ENCODE assay signal across 9 mouse cellular contexts in the genomic region with DNA sequence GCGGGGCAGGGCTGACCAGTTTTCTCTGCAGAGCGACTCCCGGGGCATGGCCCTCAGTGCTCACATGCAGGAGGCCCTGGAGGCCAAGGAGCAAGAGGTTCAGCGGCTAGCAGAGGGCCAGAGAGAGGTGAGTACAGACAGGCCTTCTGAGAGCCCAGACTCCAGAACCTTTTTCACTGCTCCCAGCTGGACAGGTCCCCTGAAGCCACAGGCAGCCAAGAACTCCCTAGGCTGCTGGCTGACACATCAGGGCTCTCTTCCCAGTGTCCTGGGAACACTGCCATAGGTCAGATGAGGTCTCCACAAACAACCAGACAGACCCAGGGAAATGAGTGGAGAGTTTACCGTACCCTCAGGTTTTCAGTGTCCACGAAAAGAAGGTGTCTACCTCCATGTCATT. TPM values are rescaled to one million over a fixed set of nuclear protein-coding genes. Genes with fewer than 3 reads are reported as not detected.
DNase-seq lines count a peak whose midpoint lies in the region; ATAC-seq lines count a peak whose summit lies in the region.
"Had no signal": no experiment of that assay in that cellular context is flagged by ENCODE, and none has a peak within 500 bp of the region (broad histone marks: within the 10 kb centered on the region; RNA-seq: fewer than 3 reads in every experiment).

No protein-coding gene starts in this region.

- H3K4me1 ChIP-seq in hindbrain, embryonic 14.5 days (replicated peaks; ENCODE audit: control insufficient read depth, insufficient read depth, low read length), result no peaks in the 10 kb centered on the region
- H3K4me1 ChIP-seq: midbrain, embryonic 12.5 days had no signal

- no peaks in the 10 kb centered on the region for H3K27me3 ChIP-seq in hindbrain, embryonic 14.5 days (ENCODE audit: control insufficient read depth, insufficient read depth, low read length)
- H3K27me3 ChIP-seq: midbrain, embryonic 12.5 days had no signal

- H3K27ac ChIP-seq in hindbrain, embryonic 14.5 days, result no peak overlapping the region
- H3K27ac ChIP-seq: midbrain, embryonic 12.5 days had no signal

- 66% methylated on average over 6 of the region's 6 CpGs for WGBS in hindbrain, embryonic 14.5 days

- no peak overlapping the region for H3K9ac ChIP-seq in hindbrain, embryonic 14.5 days
- H3K9ac ChIP-seq: midbrain, embryonic 12.5 days had no signal

- no peak overlapping the region for H3K4me3 ChIP-seq in hindbrain, embryonic 14.5 days (replicated peaks; ENCODE audit: low read length)
- H3K4me3 ChIP-seq: midbrain, embryonic 12.5 days had no signal

- H3K4me2 ChIP-seq in hindbrain, embryonic 14.5 days (replicated peaks), result no peak overlapping the region
- H3K4me2 ChIP-seq: midbrain, embryonic 12.5 days had no signal

- no peak for ATAC-seq in hindbrain, embryonic 14.5 days (ENCODE audit: low FRiP score)

- H3K36me3 ChIP-seq in hindbrain, embryonic 14.5 days (replicated peaks; ENCODE audit: control insufficient read depth, insufficient read depth), result no peaks in the 10 kb centered on the region
- H3K36me3 ChIP-seq: midbrain, embryonic 12.5 days had no signal

- peak; percentile 35 for DNase-seq in cerebellum, adult 11 months
- DNase-seq in cerebellum, postnatal 4 days (ENCODE audit: low spot score in 2 of 2), result no peak
- peak; percentile 75 for DNase-seq in urinary bladder, postnatal 14 days (ENCODE audit: low spot score)
- DNase-seq in urinary bladder, postnatal 10 days (ENCODE audit: low spot score), result no peak
- peak; percentile 78 for DNase-seq in kidney, postnatal 10 days
- peak; percentile 92 for DNase-seq in skeletal muscle tissue, adult 2 months (ENCODE audit: low read depth, low spot score)
- DNase-seq in hindbrain, embryonic 14.5 days (ENCODE audit: low spot score), result no peak
- DNase-seq in embryo, embryonic 10.5 days (ENCODE audit: low spot score), result no peak

- H3K9me3 ChIP-seq in hindbrain, embryonic 14.5 days (ENCODE audit: control insufficient read depth, low read length), result no peaks in the 10 kb centered on the region
- H3K9me3 ChIP-seq: midbrain, embryonic 12.5 days had no signal

RNA-seq across cellular contexts. Expression of a gene that starts 22.3 kb away (rescaled TPM):
- not detected in 2 replicates for polyA plus RNA-seq in hindbrain, embryonic 14.5 days (2014; fragmentation: Nextera tagmentation; extraction: Ambion mirVana)

RNA-seq across cellular contexts. Expression of a gene that starts 45.5 kb away (rescaled TPM):
- polyA plus RNA-seq in hindbrain, embryonic 14.5 days (2014; fragmentation: Nextera tagmentation; extraction: Ambion mirVana), result 79.5 and 97.7 TPM in 2 replicates

Comparison
In these comparisons a context has a peak if more than half of its experiments do, and no peak if none do; other contexts are left out.
1. DNase-seq: peak in cerebellum, adult 11 months (single experiment), urinary bladder, postnatal 14 days (single experiment), kidney, postnatal 10 days (single experiment) and skeletal muscle tissue, adult 2 months (single experiment); none in cerebellum, postnatal 4 days (0 of 2), urinary bladder, postnatal 10 days (single experiment), hindbrain, embryonic 14.5 days (single experiment) and embryo, embryonic 10.5 days (single experiment).